Mouse (Mus musculus) limb, embryonic 13.5 days (tissue): ENCODE measurements around the gene Kng1. TPM values are rescaled to one million over a fixed set of nuclear protein-coding genes. Genes with fewer than 3 reads are reported as not detected.
A peak's percentile ranks its signal among the peaks of the same experiment; 100 is the strongest.

Source experiments
- ATAC-seq: fragments of 200-750 bp; cut with Nextera tagmentation; 2 replicates; pipeline ENCODE4 v1.8.0; 2017; ENCODE audit warnings: low read depth, moderate number of reproducible peaks, moderate TSS enrichment; ENCODE audit not compliant: low FRiP score
- H3K27ac ChIP-seq: fragments of 300-500 bp; sonication (generic); 2 replicates; pipeline ENCODE4 v1.5.1; 2015; ENCODE audit warnings: inconsistent platforms, mild to moderate bottlenecking, moderate library complexity
- H3K27me3 ChIP-seq: fragments of 300-500 bp; sonication (generic); 2 replicates; pipeline ENCODE4 v1.6.1; 2015; ENCODE audit warnings: mild to moderate bottlenecking, inconsistent platforms
- H3K36me3 ChIP-seq: fragments of 300-500 bp; sonication (generic); 2 replicates; pipeline ENCODE4 v1.6.1; 2015; ENCODE audit warnings: inconsistent platforms, mild to moderate bottlenecking, moderate library complexity
- H3K4me1 ChIP-seq: fragments of 300-500 bp; sonication (generic); 2 replicates; pipeline ENCODE4 v1.6.1; 2015; ENCODE audit warnings: inconsistent platforms
- H3K4me2 ChIP-seq: fragments of 300-500 bp; sonication (generic); replicated peaks from 2 replicates; pipeline ENCODE4 v1.6.1; 2015; ENCODE audit warnings: inconsistent platforms, mild to moderate bottlenecking, moderate library complexity
- H3K4me3 ChIP-seq: fragments of 300-500 bp; sonication (generic); 2 replicates; pipeline ENCODE4 v1.5.1; 2015; ENCODE audit warnings: moderate library complexity, mild to moderate bottlenecking, inconsistent platforms
- H3K9ac ChIP-seq: fragments of 300-500 bp; sonication (generic); 2 replicates; pipeline ENCODE4 v1.6.1; 2015; ENCODE audit warnings: mild to moderate bottlenecking, inconsistent platforms
- H3K9me3 ChIP-seq: fragments of 300-500 bp; sonication (generic); 2 replicates; pipeline ENCODE4 v1.6.1; 2016; ENCODE audit warnings: inconsistent platforms
- whole genome bisulfite sequencing: fragments of 180-500 bp; shearing (Covaris S2); methylation state at CpG from one replicate; pipeline ENCODE4 v1.1.7; 2015; 5-methylcytosine and 5-hydroxymethylcytosine counted together
- polyA plus RNA-seq: library from polyadenylated mRNA; unstranded; fragments of >200 nt; fragmentation: Nextera tagmentation; extraction: Ambion mirVana; gene quantifications from 2 replicates; pipeline ENCODE4 v1.2.1, GENCODE M21; 2015

Kng1 gene
- polyA plus RNA-seq, 1 experiment from 2014 or later, result 0.15 TPM

DNA sequence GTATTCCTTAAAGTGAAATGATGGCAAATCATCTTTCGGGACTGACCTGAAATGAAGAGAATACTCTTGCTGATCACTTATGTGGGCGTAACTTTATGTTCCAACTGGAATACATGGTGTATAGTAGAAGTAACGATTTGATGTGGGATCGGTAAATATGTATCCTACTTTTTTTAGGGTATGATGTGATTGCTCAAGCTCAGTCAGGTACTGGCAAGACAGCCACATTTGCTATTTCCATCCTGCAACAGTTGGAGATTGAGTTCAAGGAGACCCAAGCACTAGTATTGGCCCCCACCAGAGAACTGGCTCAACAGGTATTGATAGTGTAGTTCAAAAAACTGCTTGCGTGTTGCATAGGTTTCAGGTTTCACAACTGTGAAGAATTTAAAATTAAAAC lies 51.3 kb downstream of the Kng1 start:
- Histone ChIP-seq H3K4me3 (peak overlapping the region; percentile 99), H3K4me2 (peak overlapping the region; percentile 83), H3K4me1 (peaks cover 31% of the 10 kb centered on the region), H3K27ac (peak overlapping the region; percentile 97), H3K9ac (peak overlapping the region; percentile 100), H3K9me3 (no peaks in the 10 kb centered on the region), H3K36me3 (peaks cover 49% of the 10 kb centered on the region), H3K27me3 (no peaks in the 10 kb centered on the region)
- WGBS, result 2% methylated on average over 5 of the region's 5 CpGs
- ATAC-seq, result no peak

DNA sequence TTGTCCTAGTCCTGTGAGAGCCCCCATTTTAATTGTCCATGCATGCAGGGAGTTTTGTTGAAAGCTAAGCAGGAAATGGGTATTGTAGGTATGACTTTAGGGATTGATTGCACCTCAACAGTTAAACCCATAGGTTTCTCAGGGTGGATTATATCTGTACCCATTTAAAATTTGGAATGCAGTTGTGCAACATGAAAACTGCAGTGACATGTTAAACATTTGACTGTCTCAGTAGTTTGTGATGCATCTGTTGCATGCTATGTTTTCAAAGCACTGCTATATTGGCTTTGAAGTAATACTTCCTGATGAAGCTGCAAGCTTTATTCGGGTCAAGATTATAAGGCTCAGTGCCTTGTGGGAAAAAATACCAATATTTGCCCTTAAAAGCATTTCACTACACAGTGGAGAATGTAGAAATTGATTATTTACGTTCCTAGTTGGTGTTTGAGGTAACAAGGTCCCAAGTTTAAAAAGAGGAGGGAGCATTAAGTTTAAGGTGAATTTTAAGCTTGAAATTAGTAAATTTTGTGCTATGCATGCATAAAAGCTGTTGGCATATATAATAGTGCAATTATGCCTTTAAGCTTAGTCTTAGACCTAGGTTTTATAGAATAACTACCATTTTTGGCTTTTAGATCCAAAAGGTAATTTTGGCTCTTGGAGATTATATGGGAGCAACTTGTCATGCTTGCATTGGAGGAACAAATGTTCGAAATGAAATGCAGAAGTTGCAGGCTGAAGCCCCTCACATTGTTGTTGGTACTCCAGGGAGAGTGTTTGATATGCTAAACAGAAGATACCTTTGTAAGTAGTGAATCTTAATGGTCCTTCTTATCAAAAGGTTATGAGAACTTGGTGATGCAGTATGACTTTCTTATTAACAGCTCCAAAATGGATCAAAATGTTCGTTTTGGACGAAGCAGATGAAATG lies 52.0 kb downstream of the Kng1 start:
- H3K4me2 ChIP-seq, result peak overlapping the region; percentile 83
- no peaks in the 10 kb centered on the region for H3K27me3 ChIP-seq
- H3K4me1 ChIP-seq, result peaks cover 31% of the 10 kb centered on the region
- ATAC-seq, result no peak
- H3K9ac ChIP-seq, result peak overlapping the region; percentile 100
- no peak overlapping the region; the same call in 1 of the 2 replicates for H3K27ac ChIP-seq
- H3K9me3 ChIP-seq, result no peaks in the 10 kb centered on the region
- 53% methylated on average over 5 of the region's 5 CpGs for WGBS
- H3K36me3 ChIP-seq, result peaks cover 56% of the 10 kb centered on the region
- H3K4me3 ChIP-seq, result peak overlapping the region; percentile 99

DNA sequence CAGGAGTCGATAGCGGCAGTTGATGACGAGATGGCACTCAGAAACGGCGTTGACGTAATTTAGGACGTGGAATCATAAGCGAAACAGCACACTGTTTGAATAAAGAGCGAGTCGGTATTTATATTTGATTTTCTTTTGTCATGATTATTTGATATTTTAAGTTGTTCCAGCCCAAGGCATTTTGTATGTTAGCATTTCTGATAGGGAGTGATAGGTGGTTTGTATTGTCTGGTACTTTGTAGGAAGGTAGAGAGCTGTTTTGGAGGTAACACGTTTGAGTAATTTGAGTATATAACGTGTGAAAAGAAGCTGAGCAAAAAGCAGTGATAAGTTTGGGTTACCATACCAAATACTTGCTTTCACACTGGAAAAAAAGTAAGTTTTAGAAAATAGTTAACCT lies 54.7 kb downstream of the Kng1 start:
- Histone ChIP-seq H3K36me3 (peaks cover 70% of the 10 kb centered on the region), H3K4me3 (no peak overlapping the region), H3K9me3 (no peaks in the 10 kb centered on the region), H3K27ac (no peak overlapping the region), H3K4me1 (peaks cover 31% of the 10 kb centered on the region), H3K9ac (no peak overlapping the region), H3K27me3 (no peaks in the 10 kb centered on the region), H3K4me2 (no peak overlapping the region)
- WGBS, result 81% methylated on average over 12 of the region's 12 CpGs
- ATAC-seq, result no peak

DNA sequence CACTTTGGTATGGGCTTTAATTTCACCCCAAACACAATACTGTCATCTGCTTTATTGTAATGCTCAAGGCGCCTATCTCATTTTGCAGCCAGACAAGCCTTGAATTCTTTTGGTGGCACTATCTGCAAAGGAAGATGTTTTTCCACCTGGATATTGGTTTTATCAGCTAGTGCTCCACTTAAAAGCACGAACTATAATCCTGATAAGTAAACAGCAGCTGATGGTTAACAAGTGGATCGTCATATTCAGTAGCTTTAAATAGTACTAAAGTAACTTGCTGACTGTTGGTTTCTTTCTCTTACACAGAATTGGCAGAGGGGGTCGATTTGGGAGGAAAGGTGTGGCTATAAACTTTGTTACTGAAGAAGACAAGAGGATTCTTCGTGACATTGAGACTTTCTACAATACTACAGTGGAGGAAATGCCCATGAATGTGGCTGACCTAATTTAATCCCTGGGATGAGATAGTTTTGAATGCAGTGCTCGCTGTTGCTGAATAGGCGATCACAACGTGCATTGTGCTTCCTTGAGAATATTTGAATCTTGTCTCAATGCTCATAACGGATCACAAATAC lies 55.3 kb downstream of the Kng1 start:
- peaks cover 74% of the 10 kb centered on the region for H3K36me3 ChIP-seq
- ATAC-seq, result no peak

DNA sequence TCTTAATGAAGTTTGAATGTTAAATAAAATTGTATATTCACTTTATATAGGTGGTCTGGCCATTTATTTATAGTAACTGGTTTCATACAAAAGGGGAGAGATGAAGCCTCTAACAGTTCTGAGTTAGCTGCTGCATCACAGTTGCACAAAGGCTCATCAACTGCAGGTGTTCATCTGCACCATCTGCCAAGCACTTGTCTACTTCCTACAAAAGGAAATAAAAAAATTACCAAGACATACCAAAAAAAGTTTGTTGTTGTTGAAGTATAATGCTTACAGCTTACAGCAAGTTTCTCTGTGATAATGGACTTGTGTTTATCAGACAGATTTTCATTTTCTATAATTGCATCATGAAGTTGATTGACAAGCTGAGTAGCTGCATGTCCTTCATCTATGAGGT lies 56.2 kb downstream of the Kng1 start:
- Histone ChIP-seq H3K36me3 (peaks cover 73% of the 10 kb centered on the region), H3K9me3 (no peaks in the 10 kb centered on the region), H3K4me2 (no peak overlapping the region), H3K27ac (no peak overlapping the region), H3K4me3 (no peak overlapping the region), H3K9ac (no peak overlapping the region), H3K27me3 (no peaks in the 10 kb centered on the region), H3K4me1 (peaks cover 31% of the 10 kb centered on the region)
- ATAC-seq, result no peak

More for the DNA sequence above, 55.3 kb downstream of the Kng1 start:
- Histone ChIP-seq H3K4me3 (no peak overlapping the region), H3K27ac (no peak overlapping the region), H3K9me3 (no peaks in the 10 kb centered on the region), H3K4me1 (peaks cover 31% of the 10 kb centered on the region), H3K9ac (no peak overlapping the region), H3K27me3 (no peaks in the 10 kb centered on the region), H3K4me2 (no peak overlapping the region)
- WGBS, result 63% methylated on average over 9 of the region's 9 CpGs

DNA sequence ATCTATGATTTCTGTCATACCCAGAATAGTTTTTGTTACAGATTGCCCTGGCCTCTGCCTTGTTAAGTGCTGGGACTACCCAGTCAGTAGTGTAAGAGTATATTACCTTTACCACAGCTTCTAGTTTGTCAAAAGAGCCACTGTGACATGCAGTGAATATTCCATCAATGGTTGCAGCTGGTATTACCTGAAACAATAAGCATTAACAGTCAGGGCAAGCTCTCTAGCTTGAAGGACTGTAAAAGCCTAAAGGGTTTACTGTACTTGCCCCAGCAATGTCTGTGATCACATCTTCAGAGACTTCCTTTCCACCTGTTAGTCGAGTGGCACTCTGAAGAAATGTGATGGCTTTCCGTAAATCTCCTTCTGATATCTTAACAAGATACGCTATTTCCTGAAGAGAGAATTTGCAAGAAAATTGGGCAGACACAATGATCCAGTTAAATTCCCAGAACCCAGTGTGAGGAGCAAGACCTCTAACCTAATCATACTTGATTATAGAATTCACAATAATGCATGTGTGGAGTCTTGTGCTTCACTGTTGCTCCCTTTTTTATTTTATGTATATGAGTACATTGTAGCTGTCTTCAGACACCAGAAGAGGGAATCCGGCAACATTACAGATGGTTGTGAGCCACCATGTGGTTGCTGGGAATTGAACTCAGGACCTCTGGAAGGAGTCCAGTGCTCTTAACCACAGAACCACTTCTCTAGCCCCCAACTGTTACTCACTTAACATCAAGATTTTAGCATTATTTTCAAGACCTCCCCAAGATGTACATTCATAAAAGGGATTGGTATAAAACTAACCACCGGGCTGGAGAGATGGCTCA lies 56.9 kb downstream of the Kng1 start:
- Histone ChIP-seq H3K36me3 (peaks cover 71% of the 10 kb centered on the region), H3K9me3 (no peaks in the 10 kb centered on the region), H3K27ac (no peak overlapping the region), H3K27me3 (no peaks in the 10 kb centered on the region), H3K9ac (no peak overlapping the region), H3K4me2 (no peak overlapping the region), H3K4me1 (peaks cover 25% of the 10 kb centered on the region), H3K4me3 (no peak overlapping the region)
- peak; percentile 28 for ATAC-seq
- WGBS, result 67% methylated on average over 5 of the region's 5 CpGs

DNA sequence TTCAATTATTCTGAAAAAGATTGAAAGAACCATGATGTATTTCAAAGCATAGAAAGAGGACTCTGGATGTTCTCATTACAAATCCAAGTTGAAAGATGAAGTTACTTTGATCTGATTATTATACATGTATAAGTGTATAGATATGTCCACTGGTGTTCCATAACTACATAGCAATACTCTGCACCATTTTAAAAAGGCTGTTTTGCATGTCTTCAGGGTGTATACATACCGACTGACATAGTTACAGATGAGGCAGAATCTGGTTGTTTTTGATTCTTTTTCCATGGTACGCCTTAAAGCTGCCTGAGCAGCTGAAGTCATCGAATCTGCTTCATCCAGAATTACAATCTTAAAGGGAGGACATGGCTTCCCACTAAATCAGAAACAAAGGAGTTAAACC lies 57.8 kb downstream of the Kng1 start:
- Histone ChIP-seq H3K9me3 (no peaks in the 10 kb centered on the region), H3K27me3 (no peaks in the 10 kb centered on the region), H3K4me1 (peaks cover 16% of the 10 kb centered on the region), H3K36me3 (peaks cover 69% of the 10 kb centered on the region), H3K9ac (no peak overlapping the region), H3K4me2 (no peak overlapping the region), H3K27ac (no peak overlapping the region), H3K4me3 (no peak overlapping the region)
- WGBS, result 79% methylated on average over 3 of the region's 3 CpGs
- ATAC-seq, result no peak

DNA sequence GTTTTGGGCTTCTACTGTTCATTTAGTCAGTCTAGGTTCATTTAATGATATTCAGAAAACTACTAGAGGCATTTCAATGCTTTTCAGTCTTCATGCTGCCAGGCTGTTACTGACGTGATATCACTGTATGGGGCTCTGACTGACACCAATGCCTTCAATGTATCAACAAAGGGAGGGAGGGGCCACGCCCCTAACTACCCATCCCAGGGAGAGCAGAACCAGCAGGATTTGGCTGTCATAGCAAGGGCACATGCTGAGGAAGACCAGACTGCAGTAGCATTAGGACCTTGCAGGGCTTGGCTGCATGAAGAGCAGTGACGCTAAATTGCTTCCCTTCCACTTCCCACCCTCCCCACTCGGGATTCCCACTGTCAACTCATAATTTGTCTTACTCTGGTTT lies 59.5 kb downstream of the Kng1 start:
- peaks cover 67% of the 10 kb centered on the region for H3K36me3 ChIP-seq
- H3K4me1 ChIP-seq, result 0 out of 2 replicates have a peak, but pooled peaks cover 5% of the 10 kb centered on the region
- no peak for ATAC-seq
- no peaks in the 10 kb centered on the region for H3K9me3 ChIP-seq
- no peak overlapping the region for H3K9ac ChIP-seq
- H3K27ac ChIP-seq, result no peak overlapping the region
- no peak overlapping the region for H3K4me2 ChIP-seq
- no peaks in the 10 kb centered on the region for H3K27me3 ChIP-seq
- no peak overlapping the region for H3K4me3 ChIP-seq
- WGBS, result 57% methylated on average over 4 of the region's 4 CpGs

DNA sequence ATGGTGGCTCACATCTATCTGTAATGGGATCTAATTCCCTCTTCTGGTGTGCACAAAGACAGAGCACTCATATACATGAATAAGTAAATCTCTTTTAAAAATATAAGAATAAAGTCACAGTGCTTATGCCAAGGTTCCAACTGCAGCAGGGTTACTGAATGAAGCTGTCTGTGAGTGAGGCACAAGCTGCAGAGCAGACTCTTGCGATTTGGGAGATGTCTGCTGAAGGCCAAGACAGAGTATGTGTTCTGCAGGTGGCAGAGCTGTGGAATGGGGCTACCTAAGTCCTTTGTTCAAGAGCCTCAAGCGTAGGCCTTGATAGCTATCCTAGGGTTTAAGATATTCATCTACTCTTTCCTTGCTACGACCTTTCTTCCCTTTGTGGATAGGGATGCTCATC lies 64.8 kb downstream of the Kng1 start:
- ATAC-seq, result no peak
- H3K27me3 ChIP-seq, result no peaks in the 10 kb centered on the region
- H3K9ac ChIP-seq, result no peak overlapping the region
- no peak overlapping the region for H3K4me3 ChIP-seq
- H3K4me1 ChIP-seq, result peaks cover 7% of the 10 kb centered on the region
- peaks cover 52% of the 10 kb centered on the region for H3K36me3 ChIP-seq
- WGBS, result 95% methylated on average over 3 of the region's 3 CpGs
- no peak overlapping the region for H3K4me2 ChIP-seq
- H3K9me3 ChIP-seq, result no peaks in the 10 kb centered on the region
- no peak overlapping the region for H3K27ac ChIP-seq

DNA sequence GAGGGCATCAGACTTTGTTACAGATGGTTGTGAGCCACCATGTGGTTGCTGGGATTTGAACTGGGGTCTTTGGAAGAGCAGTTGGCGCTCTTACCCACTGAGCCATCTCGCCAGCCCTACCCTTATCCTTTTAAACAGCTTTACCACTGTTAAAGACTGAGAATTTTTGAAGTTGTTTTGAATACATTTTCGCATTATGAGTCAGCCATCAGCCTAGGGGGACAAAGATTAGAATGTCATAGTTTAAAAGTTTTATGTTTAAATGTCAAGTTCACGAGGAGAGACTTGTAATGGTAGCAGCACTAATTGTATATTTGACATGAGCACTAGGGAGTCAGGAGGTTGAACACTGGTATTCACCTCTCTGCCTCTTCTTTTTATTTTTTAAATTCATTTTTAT lies 65.4 kb downstream of the Kng1 start:
- no peaks in the 10 kb centered on the region for H3K27me3 ChIP-seq
- peaks cover 47% of the 10 kb centered on the region for H3K36me3 ChIP-seq
- WGBS, result 93% methylated on average over 4 of the region's 4 CpGs
- no peak overlapping the region for H3K27ac ChIP-seq
- no peaks in the 10 kb centered on the region for H3K9me3 ChIP-seq
- no peak overlapping the region for H3K4me2 ChIP-seq
- H3K4me3 ChIP-seq, result no peak overlapping the region
- H3K9ac ChIP-seq, result no peak overlapping the region
- ATAC-seq, result no peak
- H3K4me1 ChIP-seq, result peaks cover 7% of the 10 kb centered on the region

DNA sequence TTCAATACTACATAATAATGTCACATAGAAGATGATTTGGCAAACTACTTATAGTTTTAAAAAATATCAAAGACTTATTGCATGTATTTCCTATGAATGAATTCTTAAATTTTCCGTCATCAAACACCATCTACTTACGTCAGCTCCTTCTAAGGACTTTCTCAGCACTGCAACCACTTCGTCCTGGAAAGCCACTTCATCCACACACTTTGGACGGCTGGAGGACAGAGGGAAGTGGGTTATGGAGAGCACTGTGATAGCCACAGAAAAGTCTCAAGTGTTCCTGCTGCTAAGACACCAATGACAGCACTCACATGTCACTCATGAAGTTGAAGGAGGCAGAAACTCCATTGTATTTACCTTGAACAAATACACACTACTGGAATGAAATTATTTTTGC lies 66.7 kb downstream of the Kng1 start:
- no peak overlapping the region for H3K27ac ChIP-seq
- no peak overlapping the region for H3K4me2 ChIP-seq
- no peak for ATAC-seq
- no peak overlapping the region for H3K9ac ChIP-seq
- no peak overlapping the region for H3K4me3 ChIP-seq
- peaks cover 42% of the 10 kb centered on the region for H3K36me3 ChIP-seq
- no peaks in the 10 kb centered on the region for H3K9me3 ChIP-seq
- 92% methylated on average over 4 of the region's 4 CpGs for WGBS
- H3K27me3 ChIP-seq, result no peaks in the 10 kb centered on the region
- H3K4me1 ChIP-seq, result peaks cover 14% of the 10 kb centered on the region

DNA sequence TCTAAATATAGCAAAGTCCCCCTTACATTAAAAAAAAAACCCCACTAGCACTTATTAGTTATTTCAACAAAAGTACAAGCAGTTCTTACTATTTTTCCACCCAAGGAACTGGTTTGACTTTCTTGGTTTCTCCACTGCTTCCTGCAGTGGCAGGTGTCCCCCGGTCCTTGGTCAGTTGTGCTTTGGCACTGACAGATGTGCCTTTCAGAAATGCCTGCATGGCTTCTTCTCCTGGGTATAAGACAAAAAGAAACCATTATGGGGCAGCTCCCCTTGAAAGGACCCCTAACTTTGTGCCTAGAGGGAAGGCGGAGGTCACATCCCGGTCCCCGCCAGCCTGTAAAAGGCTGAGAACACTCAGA lies 69.6 kb downstream of the Kng1 start:
- ATAC-seq, result peak; percentile 20; the same call in 1 of the 2 replicates
- Histone ChIP-seq H3K9me3 (no peaks in the 10 kb centered on the region), H3K27ac (peak overlapping the region; percentile 98), H3K36me3 (peaks cover 19% of the 10 kb centered on the region), H3K4me2 (peak overlapping the region; percentile 86), H3K4me3 (peak overlapping the region; percentile 75), H3K9ac (peak overlapping the region; percentile 89), H3K27me3 (no peaks in the 10 kb centered on the region), H3K4me1 (peaks cover 14% of the 10 kb centered on the region)
- under 1% methylated on average over 4 of the region's 4 CpGs for WGBS
